Mouse (Mus musculus): ENCODE data around the gene Safb.

DNA sequence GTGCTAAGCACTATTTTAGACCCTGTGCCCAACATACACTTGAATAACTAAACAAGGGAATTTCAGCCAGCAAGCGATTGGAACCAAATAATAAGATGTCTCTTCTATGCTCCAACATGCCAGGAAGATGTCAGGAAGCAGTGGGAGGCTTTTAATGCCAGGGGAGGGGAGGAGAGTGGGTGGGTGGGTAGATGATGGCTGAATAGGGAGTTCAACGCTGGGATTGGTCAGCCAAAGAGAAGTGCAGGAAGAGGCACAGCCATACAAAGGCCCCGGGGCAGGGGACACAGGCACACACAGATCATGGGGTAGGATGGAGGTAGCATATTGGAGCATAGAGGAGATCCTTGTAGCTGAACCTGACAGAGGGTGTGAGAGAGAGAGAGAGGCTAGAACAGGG lies 47.8 kb upstream of the Safb start:
- TF ChIP-seq POLR2A (IDR thresholded peaks at IDR 0.05; ENCODE audit: insufficient read depth, low read depth, low read length) (no peak), CTCF (IDR thresholded peaks at IDR 0.05; ENCODE audit: insufficient read depth, low read depth, low read length) (no peak)
